Mouse (Mus musculus) neutrophil, adult 5-6 weeks (primary cell): Measurements from ENCODE around the gene Gm3285. TPM values are rescaled to one million over a fixed set of nuclear protein-coding genes. Genes with fewer than 3 reads are reported as not detected.

Experiments used
- ATAC-seq: fragments of 151-379, 151-347 bp; 2 replicates; pipeline ENCODE4 v1.8.0; 2017; ENCODE audit warnings: mild to moderate bottlenecking, moderate TSS enrichment; ENCODE audit not compliant: insufficient number of reproducible peaks, poor library complexity, low FRiP score, severe bottlenecking; ENCODE audit errors: extremely low read depth
- total RNA-seq: library from RNA; stranded (forward); fragments of 200-1000 nt; gene quantifications from 2 replicates; pipeline ENCODE4 v1.2.3, GENCODE M21; 2017

The Gm3285 gene
- not detected in 2 replicates for total RNA-seq

GRCm38 (mm10) chr10:77861675-77862074 lies at the start of gene Gm3285:
Gm3285 (plus strand) TSS chr10:77861975.
- ATAC-seq: no peak

- ATAC-seq: no peak
Measured at GRCm38 (mm10) chr10:77814382-77814781, 47.4 kb upstream of the Gm3285 start, which contains the start of gene Gm2696. Gm2696 (plus strand) TSS chr10:77814682.

- no peak for ATAC-seq
Measured at GRCm38 (mm10) chr10:77815514-77815913, 46.3 kb upstream of the Gm3285 start.

DNA sequence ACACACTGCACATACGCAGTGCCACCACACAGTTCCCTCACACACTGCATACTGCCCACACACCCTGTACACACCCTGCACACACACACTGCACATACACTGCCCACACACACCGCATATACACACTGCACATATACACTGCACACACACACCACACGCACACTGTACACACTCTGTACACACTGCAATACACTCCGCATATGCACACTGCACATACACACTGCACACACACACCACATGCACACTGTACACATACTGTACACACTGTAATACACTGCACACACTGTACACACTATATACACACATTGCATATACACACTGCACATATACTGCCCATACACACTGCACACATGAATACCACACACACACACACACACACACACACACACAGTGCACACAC lies 43.3 kb upstream of the Gm3285 start:
- no peak for ATAC-seq

GRCm38 (mm10) chr10:77819203-77819602 lies 42.6 kb upstream of the Gm3285 start:
- no peak for ATAC-seq

DNA sequence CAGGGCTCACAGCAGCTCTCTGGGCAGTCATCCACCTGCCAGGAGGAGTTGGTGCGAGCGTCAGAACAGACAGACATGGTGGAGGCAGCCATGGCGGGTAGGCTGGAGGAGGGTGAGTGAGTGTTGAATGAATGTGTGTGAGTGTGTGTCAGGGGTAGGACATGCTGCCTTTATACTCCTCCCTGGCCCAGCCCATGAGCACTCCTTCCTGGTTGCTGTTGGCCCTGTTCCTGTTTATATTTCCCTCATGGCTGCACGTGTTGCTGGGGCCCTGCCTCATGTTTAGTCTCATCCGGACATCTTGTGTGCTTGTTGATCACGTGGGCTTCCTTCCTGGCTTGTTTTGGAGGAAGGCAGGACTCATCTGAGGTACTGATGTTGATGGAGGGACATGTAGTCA lies 34.8 kb upstream of the Gm3285 start, which contains the start of gene Krtap10-4:
TSS of gene Krtap10-4 (minus strand) at position 145 of the 400 bp plus-strand sequence.
- ATAC-seq: no peak

- ATAC-seq: no peak
Measured at GRCm38 (mm10) chr10:77835647-77836046, 26.1 kb upstream of the Gm3285 start, which contains the start of gene Krtap10-10. Krtap10-10 (plus strand) TSS chr10:77835947.

GRCm38 (mm10) chr10:77839006-77839405 lies 22.8 kb upstream of the Gm3285 start:
- ATAC-seq: no peak

- ATAC-seq: no peak
Measured at GRCm38 (mm10) chr10:77846503-77846902, 15.3 kb upstream of the Gm3285 start, which contains the start of gene Gm36176. Gm36176 (plus strand) TSS chr10:77846803.

DNA sequence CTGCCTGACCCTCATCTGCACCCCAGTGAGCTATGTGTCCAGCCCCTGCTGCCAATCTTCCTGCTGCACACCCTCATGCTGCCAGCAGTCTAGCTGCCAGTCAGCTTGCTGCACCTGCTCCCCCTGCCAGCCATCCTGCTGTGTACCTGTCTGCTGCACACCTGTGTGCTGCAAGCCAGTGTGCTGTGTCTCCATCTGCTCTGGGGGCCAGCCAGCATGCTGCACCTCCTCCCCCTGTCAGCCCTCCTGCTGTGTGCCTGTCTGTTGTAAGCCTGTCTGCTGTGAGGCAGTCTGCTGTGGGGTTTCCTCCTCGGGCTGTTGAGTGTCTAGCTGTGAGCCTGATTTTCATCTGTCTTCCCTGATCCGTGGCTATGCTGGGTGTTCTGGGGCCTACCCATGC lies 14.8 kb upstream of the Gm3285 start:
- ATAC-seq: no peak

DNA sequence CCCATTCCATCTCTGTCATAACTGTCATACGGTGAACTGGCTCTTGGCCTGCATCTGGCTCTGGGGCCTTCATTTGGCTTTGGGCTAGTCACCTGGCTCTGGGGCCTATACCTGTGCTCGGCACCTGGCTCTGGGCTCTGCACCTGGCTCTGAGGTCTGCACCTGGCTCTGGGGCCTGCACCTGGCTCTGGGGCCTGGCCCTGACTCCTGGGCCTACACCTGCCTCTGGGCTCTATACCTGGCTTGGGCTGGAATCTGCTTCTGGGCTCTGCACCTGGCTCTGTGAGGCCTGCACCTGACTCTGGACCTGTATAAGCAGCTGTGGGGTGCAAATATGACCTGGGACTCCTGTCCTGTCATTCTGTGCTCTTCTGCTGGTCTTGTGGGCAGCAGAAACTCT lies 14.2 kb upstream of the Gm3285 start:
- no peak for ATAC-seq

- no peak for ATAC-seq
Measured at GRCm38 (mm10) chr10:77852559-77852958, 9.2 kb upstream of the Gm3285 start, which contains the start of gene Gm10318. Gm10318 (plus strand) TSS chr10:77852859.

DNA sequence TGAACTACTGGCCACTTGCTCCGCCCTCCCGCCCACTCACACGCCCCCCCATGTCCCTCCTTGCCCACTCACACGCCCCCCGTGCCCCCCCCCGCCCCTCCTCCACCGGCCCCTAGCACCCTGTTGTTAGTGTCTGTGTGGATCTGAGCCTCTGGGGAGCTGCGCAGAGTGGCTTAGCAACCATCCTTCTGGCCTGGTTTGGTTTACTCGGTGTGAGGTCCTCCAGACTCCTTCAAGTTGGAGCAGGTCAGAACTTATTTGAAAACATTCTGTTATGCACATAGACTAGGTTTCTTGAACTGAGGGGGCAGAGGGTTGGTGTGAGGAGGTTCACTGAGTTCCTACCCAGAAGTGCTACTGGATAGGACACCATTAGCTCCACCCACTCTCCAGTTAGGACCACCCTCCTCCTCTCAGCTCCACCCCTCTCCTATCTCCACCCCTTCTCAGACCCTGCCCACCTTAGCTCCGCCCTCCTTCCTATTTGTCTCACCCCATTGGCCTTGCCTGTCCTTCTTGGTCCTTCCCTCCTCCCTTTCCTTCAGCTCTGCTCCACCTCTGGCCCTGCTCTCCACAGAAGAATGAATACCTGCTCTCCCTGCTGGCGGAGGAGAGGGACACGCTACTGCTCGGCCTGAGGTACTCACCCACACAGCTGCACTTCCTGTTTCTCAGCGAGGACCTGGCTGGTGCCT lies 2.4 kb downstream of the Gm3285 start:
- peak; percentile 72 for ATAC-seq

DNA sequence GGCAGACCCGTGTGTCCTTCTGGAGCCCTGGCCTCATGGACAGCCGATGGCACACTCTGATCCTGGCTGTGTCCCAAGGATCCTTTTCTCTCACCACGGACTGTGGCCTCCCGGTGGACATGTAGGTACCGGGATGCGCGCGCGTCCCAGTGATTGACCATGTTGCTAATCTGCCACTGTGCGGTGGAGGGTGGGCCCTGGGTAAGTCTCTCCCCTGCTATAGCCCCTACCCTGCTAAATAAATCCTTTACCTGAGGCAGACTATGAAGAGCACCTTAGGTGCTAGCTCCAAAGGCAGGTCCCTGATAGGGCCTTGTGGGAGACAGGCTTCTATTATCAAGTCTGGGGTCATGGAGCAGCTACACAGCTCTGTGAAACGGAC lies 3.0 kb downstream of the Gm3285 start:
- no peak for ATAC-seq

- no peak for ATAC-seq
Measured at GRCm38 (mm10) chr10:77867546-77867945, 5.8 kb downstream of the Gm3285 start.

- no peak for ATAC-seq
Measured at GRCm38 (mm10) chr10:77869651-77870050, 7.9 kb downstream of the Gm3285 start.

DNA sequence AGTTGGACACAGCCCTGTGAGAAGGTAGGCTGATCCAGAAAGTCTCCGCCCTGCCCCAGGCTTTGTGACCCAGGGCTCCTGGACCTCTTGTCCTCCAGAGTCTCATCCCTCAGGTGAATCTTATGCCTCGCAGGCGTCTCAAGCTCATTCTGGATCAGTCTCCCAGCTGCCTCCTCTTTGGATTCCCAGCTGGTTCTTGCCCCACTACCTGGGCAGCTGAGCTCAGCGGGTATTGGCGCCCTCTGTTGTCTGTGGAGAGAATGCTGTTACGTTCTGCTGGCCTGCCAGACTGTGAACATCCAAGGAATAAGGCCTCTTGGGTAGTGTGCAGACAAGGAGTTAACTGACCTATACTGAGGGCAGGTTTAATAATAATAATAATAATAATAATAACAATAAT lies 17.2 kb downstream of the Gm3285 start:
- ATAC-seq: no peak

GRCm38 (mm10) chr10:77880305-77880704 lies 18.5 kb downstream of the Gm3285 start:
- no peak for ATAC-seq

DNA sequence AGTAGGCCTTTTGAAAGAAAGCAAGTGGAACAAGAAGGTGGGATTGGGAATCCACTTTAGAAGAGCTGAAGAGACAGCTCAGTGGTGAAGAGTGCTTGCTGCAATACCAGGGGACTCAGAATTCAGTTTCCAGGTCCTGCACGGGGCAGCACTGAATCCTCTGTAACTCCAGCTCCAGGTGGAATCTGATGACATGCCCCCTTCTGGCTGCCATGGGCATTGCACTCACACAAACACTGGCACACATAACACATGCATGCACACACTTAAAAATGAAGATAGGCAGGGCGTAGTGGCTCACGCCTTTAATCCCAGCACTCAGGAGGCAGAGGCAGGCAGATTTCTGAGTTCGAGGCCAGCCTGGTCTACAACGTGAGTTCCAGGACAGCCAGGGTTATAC lies 20.8 kb downstream of the Gm3285 start:
- no peak for ATAC-seq

GRCm38 (mm10) chr10:77886007-77886747 lies 24.4 kb downstream of the Gm3285 start:
- ATAC-seq: no peak
